ENCODE assay signal across 13 mouse cellular contexts in genomic region chr19:58011636-58012035, GRCm38 (mm10).
"Had no signal": no experiment of that assay in that cellular context is flagged by ENCODE, and none has a peak within 500 bp of the region (broad histone marks: within the 10 kb centered on the region; RNA-seq: fewer than 3 reads in every experiment).

No protein-coding gene starts in this region.

- DNase-seq: heart, postnatal 14 days; heart, postnatal 36 days; heart, postnatal 4 days; kidney, adult 2 months; kidney, adult 8-10 months; kidney, adult 9 months; kidney, postnatal 10 days; kidney, postnatal 14 days; kidney, postnatal 25 days; kidney, postnatal 36 days; kidney, postnatal 4 days; layer of hippocampus, adult 9-11 months; layer of hippocampus, postnatal 36 days had no signal
